Mouse (Mus musculus) intestine, postnatal 0 days (tissue): ENCODE measurements around the gene Atf7ip. TPM values are rescaled to one million over a fixed set of nuclear protein-coding genes. Genes with fewer than 3 reads are reported as not detected.
"Not testable (repeated sequence)": the region's sequence is repeated elsewhere in the genome, so short reads cannot be mapped to it uniquely, and the experiment has no call there.

Experiments
- ATAC-seq: fragments of 200-750 bp; cut with Nextera tagmentation; 2 replicates; pipeline ENCODE4 v1.8.0; 2017; ENCODE audit warnings: mild to moderate bottlenecking, moderate TSS enrichment, moderate library complexity
- H3K27ac ChIP-seq: fragments of 300-500 bp; sonication (generic); 2 replicates; pipeline ENCODE4 v1.5.1; 2014; ENCODE audit warnings: mild to moderate bottlenecking, low read depth, low read length, moderate library complexity
- H3K27me3 ChIP-seq: fragments of 300-500 bp; sonication (generic); replicated peaks from 2 replicates; pipeline ENCODE4 v1.6.1; 2014; ENCODE audit warnings: low read length, mixed read lengths; ENCODE audit not compliant: control insufficient read depth, insufficient read depth
- H3K36me3 ChIP-seq: fragments of 300-500 bp; sonication (generic); 2 replicates; pipeline ENCODE4 v1.6.1; 2014; ENCODE audit warnings: mild to moderate bottlenecking, moderate library complexity; ENCODE audit not compliant: control insufficient read depth, insufficient read depth
- H3K4me1 ChIP-seq: fragments of 300-500 bp; sonication (generic); replicated peaks from 2 replicates; pipeline ENCODE4 v1.6.1; 2014; ENCODE audit warnings: antibody characterized with exemption, low read length, mixed read lengths; ENCODE audit not compliant: control insufficient read depth, insufficient read depth
- H3K4me2 ChIP-seq: fragments of 300-500 bp; sonication (generic); replicated peaks from 2 replicates; pipeline ENCODE4 v1.6.1; 2014; ENCODE audit warnings: low read depth, mild to moderate bottlenecking, moderate library complexity
- H3K4me3 ChIP-seq: fragments of 300-500 bp; sonication (generic); 2 replicates; pipeline ENCODE4 v1.5.1; 2014; ENCODE audit warnings: low read depth, low read length
- H3K9ac ChIP-seq: fragments of 300-500 bp; sonication (generic); 2 replicates; pipeline ENCODE4 v1.6.1; 2014; ENCODE audit warnings: mild to moderate bottlenecking, low read depth, low read length
- H3K9me3 ChIP-seq: fragments of 300-500 bp; sonication (generic); 2 replicates; pipeline ENCODE4 v1.6.1; 2016; ENCODE audit warnings: mixed run types; ENCODE audit not compliant: control insufficient read depth
- CTCF ChIP-seq: sonication (generic); IDR thresholded peaks from 2 replicates; pipeline ENCODE4 v1.5.1; 2016; ENCODE audit warnings: low read depth, mild to moderate bottlenecking, control low read depth, antibody characterized with exemption, moderate library complexity
- WGBS: fragments of 180-500 bp; shearing (Covaris S2); extraction: QIAGEN DNeasy Blood & Tissue Kit; methylation state at CpG from one replicate; pipeline ENCODE4 v1.1.7; 2014; 5-methylcytosine and 5-hydroxymethylcytosine counted together
- polyA plus RNA-seq: library from polyadenylated mRNA; unstranded; fragments of >200 nt; fragmentation: Nextera tagmentation; extraction: Ambion mirVana; gene quantifications from 2 replicates; pipeline ENCODE4 v1.2.1, GENCODE M21; 2015

The Atf7ip gene
- 8.6 and 9.4 TPM in 2 replicates for polyA plus RNA-seq

- not testable (repeated sequence) for H3K4me2 ChIP-seq, H3K4me1 ChIP-seq, H3K4me3 ChIP-seq, H3K9ac ChIP-seq, H3K27ac ChIP-seq, ATAC-seq, H3K36me3 ChIP-seq, H3K9me3 ChIP-seq, H3K27me3 ChIP-seq
- 63% methylated on average over 2 of the region's 3 CpGs for WGBS
These were observed at the start of gene Atf7ip for GRCm38 (mm10) chr6:136505867-136506266. Gene Atf7ip, plus strand, starts transcription at chr6:136506167.

GRCm38 (mm10) chr6:136456302-136456701 lies 49.7 kb upstream of the Atf7ip start:
- Histone ChIP-seq H3K9me3 (no peaks in the 10 kb centered on the region), H3K9ac (no peak overlapping the region), H3K27me3 (no peaks in the 10 kb centered on the region), H3K4me1 (0 out of 2 replicates have a peak, but pooled peaks cover 5% of the 10 kb centered on the region), H3K4me3 (no peak overlapping the region), H3K4me2 (no peak overlapping the region), H3K27ac (no peak overlapping the region), H3K36me3 (no peaks in the 10 kb centered on the region)
- ATAC-seq, result no peak
- TF ChIP-seq CTCF, result no peak
- WGBS, result 85% methylated on average over 1 of the region's 1 CpGs

- Histone ChIP-seq H3K36me3 (no peaks in the 10 kb centered on the region), H3K4me2 (no peak overlapping the region), H3K9ac (no peak overlapping the region), H3K27me3 (no peaks in the 10 kb centered on the region), H3K9me3 (no peaks in the 10 kb centered on the region), H3K4me3 (no peak overlapping the region), H3K4me1 (no peaks in the 10 kb centered on the region), H3K27ac (no peak overlapping the region)
- ATAC-seq, result no peak
- no peak for TF ChIP-seq CTCF
- 77% methylated on average over 7 of the region's 7 CpGs for WGBS
These were observed 46.8 kb upstream of the Atf7ip start for GRCm38 (mm10) chr6:136459156-136459555.

GRCm38 (mm10) chr6:136463491-136463890 lies 42.5 kb upstream of the Atf7ip start:
- 70% methylated on average over 9 of the region's 9 CpGs for WGBS
- Histone ChIP-seq H3K4me3 (no peak overlapping the region), H3K36me3 (no peaks in the 10 kb centered on the region), H3K27ac (no peak overlapping the region), H3K9ac (no peak overlapping the region), H3K27me3 (no peaks in the 10 kb centered on the region), H3K9me3 (no peaks in the 10 kb centered on the region), H3K4me2 (no peak overlapping the region), H3K4me1 (peaks cover 6% of the 10 kb centered on the region; the same call in 1 of the 2 replicates)
- no peak for ATAC-seq
- TF ChIP-seq CTCF, result no peak

- Histone ChIP-seq H3K27ac (no peak overlapping the region), H3K9me3 (no peaks in the 10 kb centered on the region), H3K4me2 (no peak overlapping the region), H3K9ac (no peak overlapping the region), H3K27me3 (no peaks in the 10 kb centered on the region), H3K36me3 (no peaks in the 10 kb centered on the region), H3K4me3 (no peak overlapping the region), H3K4me1 (peaks cover 7% of the 10 kb centered on the region; the same call in 1 of the 2 replicates)
- 65% methylated on average over 12 of the region's 12 CpGs for WGBS
- TF ChIP-seq CTCF, result no peak
- no peak for ATAC-seq
These were observed 41.8 kb upstream of the Atf7ip start for GRCm38 (mm10) chr6:136464121-136464621.

GRCm38 (mm10) chr6:136465021-136465420 lies 40.9 kb upstream of the Atf7ip start:
- no peaks in the 10 kb centered on the region for H3K9me3 ChIP-seq
- H3K4me3 ChIP-seq, result no peak overlapping the region
- no peak overlapping the region for H3K4me2 ChIP-seq
- no peak overlapping the region for H3K27ac ChIP-seq
- no peaks in the 10 kb centered on the region for H3K27me3 ChIP-seq
- 63% methylated on average over 8 of the region's 8 CpGs for WGBS
- ATAC-seq, result no peak
- H3K9ac ChIP-seq, result no peak overlapping the region
- TF ChIP-seq CTCF, result no peak
- H3K36me3 ChIP-seq, result no peaks in the 10 kb centered on the region
- peaks cover 15% of the 10 kb centered on the region; the same call in 1 of the 2 replicates for H3K4me1 ChIP-seq

GRCm38 (mm10) chr6:136465959-136466381 lies 40.0 kb upstream of the Atf7ip start:
- peaks cover 15% of the 10 kb centered on the region; the same call in 1 of the 2 replicates for H3K4me1 ChIP-seq
- H3K36me3 ChIP-seq, result no peaks in the 10 kb centered on the region
- ATAC-seq, result peak; percentile 5; the same call in 1 of the 2 replicates
- no peaks in the 10 kb centered on the region for H3K9me3 ChIP-seq
- peak overlapping the region; percentile 47 for H3K4me2 ChIP-seq
- H3K27ac ChIP-seq, result no peak overlapping the region
- no peak overlapping the region for H3K4me3 ChIP-seq
- no peaks in the 10 kb centered on the region for H3K27me3 ChIP-seq
- TF ChIP-seq CTCF, result peak; percentile 83
- 15% methylated on average over 8 of the region's 8 CpGs for WGBS
- H3K9ac ChIP-seq, result no peak overlapping the region
